Mouse (Mus musculus) WW6 (cell line): ENCODE data around the gene Got1.

ENCODE experiments used
- DNase-seq: peaks from one replicate; pipeline ENCODE4 v3.0.0-alpha.2; 2013; ENCODE audit warnings: low read depth, low spot score

The Got1 gene

GRCm38 (mm10) chr19:43480512-43480911 lies 43.9 kb downstream of the Got1 start:
- DNase-seq = no peak

- no peak for DNase-seq
These were observed 45.0 kb downstream of the Got1 start for GRCm38 (mm10) chr19:43479431-43479830.

GRCm38 (mm10) chr19:43478891-43479290 lies 45.5 kb downstream of the Got1 start:
- no peak for DNase-seq

GRCm38 (mm10) chr19:43477436-43477835 lies 47.0 kb downstream of the Got1 start:
- no peak for DNase-seq

GRCm38 (mm10) chr19:43476063-43476462 lies 48.3 kb downstream of the Got1 start:
- DNase-seq = no peak

GRCm38 (mm10) chr19:43475642-43476041 lies 48.8 kb downstream of the Got1 start:
- no peak for DNase-seq

- no peak for DNase-seq
These were observed 51.6 kb downstream of the Got1 start for GRCm38 (mm10) chr19:43472781-43473180.

DNA sequence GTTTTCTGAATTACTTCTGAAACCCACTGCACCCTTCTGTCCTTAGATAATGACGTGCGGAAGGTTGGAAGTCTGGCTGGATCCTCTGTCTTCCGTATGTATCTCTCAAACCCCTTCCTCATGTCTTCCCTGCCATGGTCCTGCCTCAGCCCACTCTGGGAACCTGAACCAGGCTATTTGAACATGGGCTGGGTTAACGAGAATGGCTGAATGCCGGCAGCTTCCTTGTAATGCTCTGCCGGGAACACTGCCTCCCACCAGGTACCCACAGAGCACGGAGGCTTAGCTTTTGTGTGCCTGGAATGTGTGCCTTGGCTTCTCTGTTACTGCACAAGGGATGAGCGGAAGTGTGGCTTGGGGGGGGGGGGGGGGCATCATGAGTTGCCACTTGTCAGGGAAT lies 52.1 kb downstream of the Got1 start:
- no peak for DNase-seq

GRCm38 (mm10) chr19:43469333-43469732 lies 55.1 kb downstream of the Got1 start:
- DNase-seq = no peak

DNA sequence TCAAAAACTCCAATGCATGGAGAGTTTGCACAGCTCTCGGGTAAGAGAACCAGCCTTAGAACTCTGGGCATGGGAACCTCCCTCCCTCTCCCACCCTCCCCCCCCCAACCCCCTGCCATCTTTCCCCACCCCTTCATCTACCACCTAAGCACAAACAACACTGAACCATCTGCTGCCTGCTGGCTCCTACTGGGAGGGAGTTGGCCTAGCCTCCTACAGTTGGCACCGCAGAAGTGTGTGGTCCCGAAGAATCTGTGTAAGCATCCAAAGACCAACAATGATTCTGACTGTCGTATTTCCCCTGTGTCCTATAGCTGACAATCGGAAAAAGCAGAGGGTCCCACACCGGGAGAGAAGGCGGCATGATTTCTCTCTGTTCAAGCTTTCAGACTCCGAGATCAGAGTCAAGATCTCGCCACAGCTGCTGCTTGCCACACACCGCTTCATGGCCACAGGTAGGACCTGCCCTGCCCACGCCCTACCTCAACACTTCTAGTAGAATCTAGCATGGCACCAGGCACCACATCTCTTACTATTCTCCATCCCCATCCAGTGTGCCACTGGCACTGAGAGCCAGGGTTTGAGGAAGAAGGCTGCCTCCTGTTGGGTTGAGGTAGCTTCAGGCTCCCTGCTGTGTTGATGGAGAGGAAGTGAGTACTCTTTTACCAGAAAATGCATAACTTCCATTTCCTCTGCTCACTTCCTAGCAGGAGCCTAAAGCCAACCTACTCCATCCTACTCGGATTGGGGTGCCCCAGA lies 56.3 kb downstream of the Got1 start:
- no peak for DNase-seq

- no peak for DNase-seq
These were observed 58.7 kb downstream of the Got1 start for GRCm38 (mm10) chr19:43465601-43466255.

DNA sequence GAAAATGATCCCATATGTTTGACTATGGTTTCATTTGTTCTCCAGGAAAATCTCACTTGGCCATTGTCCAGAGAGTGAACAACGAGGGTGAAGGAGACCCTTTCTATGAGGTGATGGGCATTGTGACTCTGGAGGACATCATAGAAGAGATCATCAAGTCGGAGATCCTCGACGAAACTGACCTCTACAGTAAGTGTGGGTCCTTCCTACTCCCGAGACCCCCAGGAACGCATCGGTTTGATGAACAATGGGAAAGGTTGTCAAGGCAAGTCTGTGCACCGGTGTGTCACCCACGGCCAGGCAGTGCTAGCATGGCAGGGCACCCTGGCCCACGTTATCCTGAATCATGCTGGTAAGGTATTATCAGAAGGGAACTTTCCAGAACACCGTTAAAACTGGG lies 59.3 kb downstream of the Got1 start:
- DNase-seq = no peak

DNA sequence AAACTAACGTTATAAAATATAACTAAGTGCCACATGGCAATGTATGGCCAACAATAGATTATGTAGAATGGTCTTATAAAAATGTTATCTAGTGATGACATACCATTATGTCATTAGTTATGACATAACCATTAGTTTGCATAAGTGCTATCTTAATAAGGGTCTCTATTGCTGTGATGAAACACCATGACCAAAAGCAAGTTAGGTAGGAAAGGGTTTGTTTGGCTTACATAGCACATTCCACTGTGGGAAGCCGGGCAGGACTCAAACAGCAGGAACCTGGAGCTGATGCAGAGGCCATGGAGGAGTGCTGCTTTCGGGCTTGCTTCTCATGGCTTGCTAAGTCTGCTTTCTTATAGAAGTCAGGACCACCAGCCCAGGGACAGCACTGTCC lies 60.1 kb downstream of the Got1 start:
- no peak for DNase-seq

DNA sequence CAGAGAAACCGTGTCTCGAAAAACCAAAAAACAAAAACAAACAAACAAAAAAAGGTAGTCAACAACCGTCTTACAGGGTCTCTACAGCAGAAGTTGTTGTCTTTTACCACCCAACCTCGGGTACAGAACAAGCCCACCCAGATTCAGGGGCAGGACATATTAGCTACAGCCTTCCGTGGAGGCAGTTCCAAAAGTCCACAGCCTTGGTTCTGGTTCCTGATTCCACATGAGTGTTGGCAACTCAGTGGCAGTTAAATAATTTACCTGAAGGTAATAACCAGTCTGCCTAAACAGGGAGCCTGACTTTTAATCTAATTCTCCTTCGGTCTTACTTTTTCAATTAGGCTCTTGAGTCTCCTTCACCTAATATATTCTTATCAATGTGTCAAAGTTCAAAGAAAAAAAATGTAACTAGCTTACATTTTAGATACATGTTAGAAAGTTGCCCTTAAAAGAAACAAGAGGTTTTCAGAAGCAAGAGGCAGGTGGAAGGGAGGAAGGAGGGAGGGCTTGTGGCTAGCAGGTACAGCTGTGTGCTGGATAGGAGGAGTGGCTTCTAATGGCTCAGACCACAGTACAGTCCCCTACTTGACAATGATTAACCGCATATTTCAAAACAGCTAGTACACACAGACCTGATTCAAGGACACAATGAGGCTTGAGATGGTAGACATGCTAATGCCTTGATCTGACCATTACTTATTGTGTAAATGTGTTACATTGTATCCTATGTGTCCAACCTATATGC lies 60.7 kb downstream of the Got1 start:
- DNase-seq = no peak

GRCm38 (mm10) chr19:43462141-43462540 lies 62.3 kb downstream of the Got1 start:
- no peak for DNase-seq

DNA sequence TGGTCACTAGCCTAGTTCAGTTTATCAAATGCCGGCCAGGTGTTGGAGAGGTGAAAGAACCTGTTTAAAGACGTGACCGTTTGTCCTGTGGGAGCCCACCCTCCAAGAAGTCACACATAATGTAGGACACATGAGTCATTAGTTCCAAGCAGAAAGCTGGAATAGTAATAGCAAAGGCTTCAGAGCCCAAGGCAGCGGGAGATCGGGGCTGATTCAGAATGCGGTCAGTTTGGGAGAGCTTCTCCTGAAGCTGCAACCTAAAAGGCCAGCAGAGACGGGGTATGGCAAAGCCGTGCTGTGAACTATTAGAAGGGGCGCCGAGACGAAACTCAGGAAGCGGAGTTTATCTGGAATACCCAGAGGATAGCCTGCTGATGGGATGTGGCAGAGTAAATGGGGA lies 63.9 kb downstream of the Got1 start:
- DNase-seq = no peak

DNA sequence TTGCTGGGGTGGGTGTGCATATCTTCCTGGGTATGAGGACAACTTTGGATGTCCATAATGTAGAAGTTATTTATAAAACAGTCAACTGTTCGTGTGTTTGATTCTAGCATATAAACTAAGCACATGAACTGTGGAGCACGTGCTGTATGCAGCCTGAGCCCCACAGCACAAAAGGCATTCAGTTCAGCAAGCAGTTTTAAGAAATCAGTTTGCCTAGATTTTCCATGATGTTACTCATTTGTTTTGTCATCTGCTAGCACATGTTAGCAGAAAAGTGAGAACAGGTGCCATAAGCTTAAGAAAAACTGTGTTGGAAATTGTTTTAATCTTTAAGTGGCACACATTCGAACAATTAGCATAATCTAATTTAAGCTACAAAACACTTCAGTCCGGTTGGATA lies 64.5 kb downstream of the Got1 start:
- DNase-seq = no peak

DNA sequence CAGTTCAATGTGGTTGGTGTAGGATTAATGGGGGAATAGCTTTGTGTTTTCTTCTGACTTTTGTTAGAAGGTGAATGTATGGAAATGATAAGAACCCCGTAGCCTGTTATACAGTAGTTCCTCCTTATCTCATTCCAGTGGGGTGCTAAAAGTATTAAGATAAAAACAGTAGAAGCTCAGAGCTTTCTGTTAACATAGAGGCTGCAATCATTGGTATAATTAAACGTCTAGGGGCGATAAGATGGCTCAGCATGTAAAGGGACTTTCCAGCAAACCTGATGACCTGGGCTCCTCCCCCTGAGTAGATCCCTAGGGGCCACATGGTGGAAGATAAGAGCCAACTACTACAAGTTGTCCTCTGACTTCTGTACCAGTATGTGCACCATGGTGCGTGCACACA lies 71.4 kb downstream of the Got1 start:
- no peak for DNase-seq

GRCm38 (mm10) chr19:43452176-43452575 lies 72.2 kb downstream of the Got1 start:
- DNase-seq = no peak

- no peak for DNase-seq
These were observed 72.8 kb downstream of the Got1 start for GRCm38 (mm10) chr19:43451563-43451962.
